Mouse (Mus musculus) Muller cell, postnatal 12 days (primary cell): ENCODE measurements around the gene Rai14.

Experiments used
- DNase-seq: peaks from one replicate; pipeline ENCODE4 v3.0.0-alpha.2; 2015; ENCODE audit errors: inconsistent ontology term

The Rai14 gene

DNA sequence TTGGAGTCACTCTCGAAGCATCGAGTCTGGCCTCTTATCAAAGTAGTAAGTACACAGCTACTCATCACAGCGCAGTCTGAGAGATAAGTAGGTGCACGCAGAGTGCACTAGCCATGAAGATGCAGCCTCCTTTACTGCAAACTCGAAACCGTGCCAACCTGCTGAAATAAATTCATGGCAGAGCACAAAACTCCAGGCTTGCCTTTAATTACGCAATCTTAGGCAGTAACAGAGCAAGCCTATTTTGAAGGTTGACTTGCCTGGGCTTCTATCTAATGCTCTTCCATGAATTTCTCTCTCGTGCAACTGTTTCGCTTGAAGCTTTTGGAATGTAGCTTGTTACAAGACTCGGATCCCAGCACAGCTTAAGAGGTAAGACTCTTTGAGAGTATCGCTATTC is 25.1 kb downstream of the Rai14 start:
- no peak for DNase-seq

GRCm38 (mm10) chr15:10688686-10689085 is 25.7 kb downstream of the Rai14 start:
- DNase-seq: no peak

GRCm38 (mm10) chr15:10687365-10687764 is 27.1 kb downstream of the Rai14 start:
- no peak for DNase-seq

GRCm38 (mm10) chr15:10685692-10686430 is 28.6 kb downstream of the Rai14 start:
- no peak for DNase-seq

DNA sequence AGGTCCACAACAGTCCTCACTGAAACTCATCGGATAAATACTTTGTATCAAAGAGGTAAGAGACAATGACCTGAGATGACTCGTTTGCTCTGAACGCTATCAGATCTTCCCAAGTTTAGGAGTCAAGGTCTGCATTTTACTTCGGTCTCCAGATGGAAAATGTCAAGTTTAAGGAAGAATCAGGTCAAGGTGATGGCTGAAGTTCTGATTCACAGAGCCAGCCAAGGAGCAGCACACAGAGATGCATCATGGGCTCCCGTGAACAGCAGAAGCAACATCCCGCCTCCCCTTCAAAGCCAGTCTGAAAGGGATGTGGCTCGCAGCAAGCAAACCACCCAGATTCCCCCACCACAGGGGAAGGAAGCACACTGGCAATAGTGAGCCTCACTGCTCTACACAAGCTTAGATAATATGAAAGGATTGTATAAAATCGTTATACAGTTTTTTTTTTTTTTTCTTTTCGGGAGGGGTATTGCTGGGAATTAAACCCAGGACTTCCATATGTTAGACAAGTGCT is 30.7 kb downstream of the Rai14 start:
- no peak for DNase-seq

- DNase-seq: no peak
These were observed 33.9 kb downstream of the Rai14 start for GRCm38 (mm10) chr15:10680514-10680913.

DNA sequence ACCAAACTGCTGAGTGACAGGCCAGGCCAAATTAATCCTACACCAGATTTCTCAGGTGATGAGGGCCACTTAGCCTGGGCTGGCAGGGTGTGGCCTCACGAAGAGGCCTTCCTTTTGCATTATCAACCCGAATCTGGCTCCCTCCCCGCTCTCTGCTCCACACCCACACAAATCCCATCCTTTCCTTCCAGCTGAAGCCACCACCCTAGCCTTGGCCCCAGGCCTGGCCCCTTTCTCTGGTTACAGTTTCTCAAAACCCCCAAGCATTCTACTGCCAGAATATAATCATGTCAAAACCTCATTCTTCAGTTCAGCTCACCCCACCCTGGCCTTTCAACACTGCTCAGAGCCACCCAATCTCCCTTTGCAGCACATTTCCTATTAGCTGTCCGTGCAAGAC is 34.9 kb downstream of the Rai14 start:
- DNase-seq: peak; percentile 85

DNA sequence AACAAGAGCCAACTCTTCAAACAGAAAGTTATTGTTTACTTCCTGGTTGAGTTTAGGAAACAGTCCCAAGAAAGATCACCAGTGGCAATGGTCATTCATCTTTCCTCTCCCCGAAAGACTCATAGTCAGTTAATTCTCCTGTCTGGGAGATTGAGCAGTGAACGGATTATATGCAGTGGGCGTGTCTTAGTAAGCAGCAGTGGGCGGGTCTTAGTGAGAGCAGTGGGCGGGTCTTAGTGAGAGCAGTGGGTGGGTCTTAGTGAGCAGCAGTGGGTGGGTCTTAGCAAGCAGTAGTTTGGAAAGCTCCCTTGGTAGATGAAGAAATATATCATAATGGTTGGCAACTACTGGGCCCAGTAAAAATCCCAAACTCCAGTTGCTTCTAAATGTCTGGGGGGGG is 38.6 kb downstream of the Rai14 start:
- no peak for DNase-seq

- DNase-seq: no peak
These were observed 41.5 kb downstream of the Rai14 start for GRCm38 (mm10) chr15:10672880-10673279.

DNA sequence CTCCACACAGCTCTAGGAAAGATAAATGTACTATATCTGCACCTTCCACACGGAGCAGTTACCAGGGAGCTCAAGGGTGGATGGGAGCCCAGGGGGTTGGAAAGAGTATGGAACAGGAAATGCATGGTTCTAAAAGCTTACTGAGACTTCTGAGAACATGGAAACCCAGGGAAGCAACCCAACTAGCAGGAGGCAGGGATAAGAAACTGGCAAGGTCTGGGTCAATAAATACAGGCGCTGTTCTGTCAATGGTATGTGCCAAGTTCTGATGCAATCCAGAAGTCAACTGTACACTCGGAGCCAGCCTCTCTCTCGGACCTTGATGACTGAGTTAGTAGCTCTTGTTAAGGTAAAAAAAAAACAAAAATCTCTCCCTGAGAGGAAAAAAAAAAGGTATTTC is 42.6 kb downstream of the Rai14 start:
- DNase-seq: no peak

- no peak for DNase-seq
These were observed 44.3 kb downstream of the Rai14 start for GRCm38 (mm10) chr15:10670107-10670506.

DNA sequence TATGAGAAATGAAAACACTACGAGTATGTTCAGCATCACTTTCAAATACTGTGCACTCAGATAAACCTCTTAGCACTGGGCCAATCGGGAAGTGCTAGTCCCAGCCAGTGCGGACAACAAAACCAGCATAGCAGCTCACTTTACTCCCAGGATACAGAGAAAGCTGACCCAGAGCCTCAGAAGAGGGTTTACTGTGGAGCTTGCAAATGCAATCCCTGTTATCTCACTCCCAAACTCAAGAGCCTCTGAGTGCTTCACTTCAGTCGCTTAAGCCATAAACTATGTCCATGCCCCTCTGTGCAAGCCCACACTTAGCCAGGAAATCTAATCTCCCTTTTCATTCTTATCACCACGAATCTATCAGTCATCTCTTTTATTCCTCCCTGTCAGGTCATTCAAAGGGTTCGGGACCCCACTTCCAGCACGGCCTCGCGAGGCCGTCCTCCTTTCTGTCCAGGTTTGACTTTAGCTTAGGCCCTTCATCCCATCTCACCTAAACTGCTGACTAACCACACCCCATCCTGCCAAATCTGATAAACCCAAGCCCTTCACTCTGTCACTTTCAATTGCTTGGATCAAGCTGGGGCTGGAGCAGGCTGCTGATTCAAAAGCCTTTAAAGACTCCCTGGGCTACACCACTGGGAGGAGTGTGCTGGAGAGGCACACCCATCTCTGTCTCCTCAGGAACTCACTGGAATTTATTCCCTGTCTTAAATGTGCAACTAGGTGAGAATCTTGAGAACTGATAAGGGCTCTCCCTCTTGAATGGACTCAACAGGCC is 46.1 kb downstream of the Rai14 start:
- DNase-seq: no peak

GRCm38 (mm10) chr15:10665816-10666215 is 48.6 kb downstream of the Rai14 start:
- DNase-seq: no peak

DNA sequence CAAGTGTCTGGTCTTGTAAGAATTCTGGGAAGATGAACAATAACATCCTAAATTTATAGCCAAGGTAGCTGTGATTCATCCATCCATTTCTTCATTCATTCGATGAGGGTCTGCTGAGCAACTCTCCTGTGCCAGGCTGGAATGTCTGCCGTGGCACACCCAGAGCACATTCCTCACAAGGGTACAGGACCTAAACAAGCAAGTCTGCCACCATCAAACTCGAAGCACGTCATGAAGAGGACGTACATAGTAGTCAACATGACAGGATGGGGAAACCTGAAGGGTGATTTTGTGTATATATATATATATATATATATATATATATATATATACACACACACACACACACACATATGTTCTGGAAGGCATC is 49.9 kb downstream of the Rai14 start:
- no peak for DNase-seq

- no peak for DNase-seq
These were observed 50.5 kb downstream of the Rai14 start for GRCm38 (mm10) chr15:10663793-10664528.

- DNase-seq: peak; percentile 58
These were observed 52.3 kb downstream of the Rai14 start for GRCm38 (mm10) chr15:10661961-10662606.

- no peak for DNase-seq
These were observed 55.6 kb downstream of the Rai14 start for GRCm38 (mm10) chr15:10658803-10659202.

- DNase-seq: no peak
These were observed 58.3 kb downstream of the Rai14 start for GRCm38 (mm10) chr15:10656146-10656545.

- no peak for DNase-seq
These were observed 59.1 kb downstream of the Rai14 start for GRCm38 (mm10) chr15:10655151-10655905.

- DNase-seq: no peak
These were observed 59.7 kb downstream of the Rai14 start for GRCm38 (mm10) chr15:10654696-10655095.

GRCm38 (mm10) chr15:10652931-10653475 is 61.4 kb downstream of the Rai14 start:
- no peak for DNase-seq
